Mouse (Mus musculus): ENCODE results near the gene Rtf1.
"Not testable (repeated sequence)": the region's sequence is repeated elsewhere in the genome, so short reads cannot be mapped to it uniquely, and the experiment has no call there.

Rtf1 gene

GRCm38 (mm10) chr2:119674525-119675214 lies at the start of gene Rtf1:
Gene Rtf1, plus strand, starts transcription at chr2:119675068.
- peak; percentile 63 for DNase-seq (ENCODE audit: low read depth)

- no peak for DNase-seq (ENCODE audit: low read depth)
These were observed 38.1 kb upstream of the Rtf1 start for GRCm38 (mm10) chr2:119636781-119637180.

- DNase-seq (ENCODE audit: low read depth), result no peak
These were observed 33.5 kb upstream of the Rtf1 start for GRCm38 (mm10) chr2:119641214-119641912.

GRCm38 (mm10) chr2:119644254-119644653 lies 30.6 kb upstream of the Rtf1 start:
- no peak for DNase-seq (ENCODE audit: low read depth)

GRCm38 (mm10) chr2:119662220-119663182 lies 12.4 kb upstream of the Rtf1 start, which contains the start of gene Ndufaf1:
Gene Ndufaf1, minus strand, starts transcription at chr2:119662827.
- peak; percentile 85 for DNase-seq (ENCODE audit: low read depth)

- DNase-seq (ENCODE audit: low read depth), result not testable (repeated sequence)
These were observed 9.1 kb upstream of the Rtf1 start for GRCm38 (mm10) chr2:119665744-119666143.

- DNase-seq (ENCODE audit: low read depth), result no peak
These were observed 5.9 kb upstream of the Rtf1 start for GRCm38 (mm10) chr2:119669010-119669409.

GRCm38 (mm10) chr2:119675215-119675784 lies 432 bp downstream of the Rtf1 start:
- DNase-seq (ENCODE audit: low read depth), result peak; percentile 41

GRCm38 (mm10) chr2:119675831-119676230 lies 963 bp downstream of the Rtf1 start:
- no peak for DNase-seq (ENCODE audit: low read depth)

GRCm38 (mm10) chr2:119683706-119684105 lies 8.8 kb downstream of the Rtf1 start:
- no peak for DNase-seq (ENCODE audit: low read depth)

- DNase-seq (ENCODE audit: low read depth), result no peak
These were observed 17.3 kb downstream of the Rtf1 start for GRCm38 (mm10) chr2:119692003-119692701.

GRCm38 (mm10) chr2:119694826-119695225 lies 20.0 kb downstream of the Rtf1 start:
- no peak for DNase-seq (ENCODE audit: low read depth)

GRCm38 (mm10) chr2:119696111-119696510 lies 21.2 kb downstream of the Rtf1 start:
- DNase-seq (ENCODE audit: low read depth), result no peak

- no peak for DNase-seq (ENCODE audit: low read depth)
These were observed 23.6 kb downstream of the Rtf1 start for GRCm38 (mm10) chr2:119698472-119698871.

- DNase-seq (ENCODE audit: low read depth), result no peak
These were observed 25.1 kb downstream of the Rtf1 start for GRCm38 (mm10) chr2:119699962-119700361.

- no peak for DNase-seq (ENCODE audit: low read depth)
These were observed 28.3 kb downstream of the Rtf1 start for GRCm38 (mm10) chr2:119703171-119703570.

- DNase-seq (ENCODE audit: low read depth), result no peak
These were observed 32.8 kb downstream of the Rtf1 start for GRCm38 (mm10) chr2:119707676-119708075.

- DNase-seq (ENCODE audit: low read depth), result no peak
These were observed 35.1 kb downstream of the Rtf1 start for GRCm38 (mm10) chr2:119710011-119710410.

- not testable (repeated sequence) for DNase-seq (ENCODE audit: low read depth)
These were observed 41.0 kb downstream of the Rtf1 start for GRCm38 (mm10) chr2:119715868-119716267.

- DNase-seq (ENCODE audit: low read depth), result no peak
These were observed 46.2 kb downstream of the Rtf1 start for GRCm38 (mm10) chr2:119721070-119721469.

- peak; percentile 50 for DNase-seq (ENCODE audit: low read depth)
These were observed 53.0 kb downstream of the Rtf1 start for GRCm38 (mm10) chr2:119727762-119728416.

Measured in c-Kit-positive CD71-positive TER-119-negative erythroid progenitor cells, embryonic 14.5 days (primary cell).